Mouse (Mus musculus) ES-Bruce4 (cell line): ENCODE results near the gene Cttnbp2.

Experiments
- CTCF ChIP-seq: IDR thresholded peaks from one replicate; pipeline ENCODE4 v1.8.1; 2011; ENCODE audit warnings: low read depth, low read length
- POLR2A ChIP-seq: IDR thresholded peaks from one replicate; pipeline ENCODE4 v1.8.1; 2011; ENCODE audit warnings: low read length; ENCODE audit not compliant: insufficient read depth

GRCm38 (mm10) chr6:18360955-18361354, 153.7 kb downstream of the Cttnbp2 start:
- no peak for TF ChIP-seq POLR2A
- TF ChIP-seq CTCF = no peak
